Mouse (Mus musculus) thymus, adult 2 months (tissue): ENCODE results near the gene Tcam1.

Experiments
- CTCF ChIP-seq: fragments of 200-500 bp; IDR thresholded peaks from 2 replicates; pipeline ENCODE4 v1.5.1; 2012; ENCODE audit warnings: mild to moderate bottlenecking, control low read depth, low read length, moderate library complexity, borderline replicate concordance; ENCODE audit not compliant: control insufficient read depth, poor library complexity, insufficient read depth; ENCODE audit errors: extremely low read depth
- POLR2A ChIP-seq: fragments of 200-500 bp; IDR thresholded peaks from 2 replicates; pipeline ENCODE4 v1.6.1; 2012; ENCODE audit warnings: mild to moderate bottlenecking, low read length, control low read depth, moderate library complexity; ENCODE audit not compliant: control insufficient read depth, poor library complexity, insufficient read depth; ENCODE audit errors: extremely low read depth

- TF ChIP-seq CTCF (no peak), POLR2A (no peak)
Measured at GRCm38 (mm10) chr11:106274374-106274773, 2.1 kb upstream of the Tcam1 start.
